Mouse (Mus musculus): Measurements from ENCODE around the gene Pbrm1. TPM values are rescaled to one million over a fixed set of nuclear protein-coding genes. Genes with fewer than 3 reads are reported as not detected.
A peak's percentile ranks its signal among the peaks of the same experiment; 100 is the strongest.

The Pbrm1 gene
- polyA plus RNA-seq (2015; fragmentation: Nextera tagmentation; extraction: Ambion mirVana), result 47.8 and 47.9 TPM in 2 replicates

- peaks cover 17% of the 10 kb centered on the region for H3K36me3 ChIP-seq (ENCODE audit: control insufficient read depth, insufficient read depth, low read length)
- H3K27ac ChIP-seq (replicated peaks), result peak within 1 kb of the TSS; percentile 99
- H3K4me2 ChIP-seq (replicated peaks; ENCODE audit: low read depth), result peak within 1 kb of the TSS; percentile 52
- peak within 1 kb of the TSS; percentile 94 for H3K9ac ChIP-seq (ENCODE audit: low read length)
- H3K4me3 ChIP-seq (ENCODE audit: low read depth, low read length), result peak within 1 kb of the TSS; percentile 60
- peak; percentile 93 for ATAC-seq (ENCODE audit: low FRiP score, low TSS enrichment)
- WGBS, result under 1% methylated on average over 42 of the region's 53 CpGs
- no peaks in the 10 kb centered on the region for H3K9me3 ChIP-seq (ENCODE audit: control insufficient read depth, low read length)
- no peaks in the 10 kb centered on the region for H3K4me1 ChIP-seq (replicated peaks; ENCODE audit: control insufficient read depth, insufficient read depth)
- peak; percentile 97 for DNase-seq (ENCODE audit: low spot score)
- no peaks in the 10 kb centered on the region for H3K27me3 ChIP-seq (ENCODE audit: control insufficient read depth, insufficient read depth, low read length)
- TF ChIP-seq EP300 (optimal IDR thresholded peaks at IDR 0.05) (no peak), CTCF (IDR thresholded peaks at IDR 0.05; ENCODE audit: low read depth) (peak; percentile 48)
Measured at GRCm38 (mm10) chr14:31018860-31019291, at the start of gene Pbrm1, which contains the start of gene Gnl3. TSS of gene Pbrm1 (plus strand) at chr14:31019138. TSS of gene Gnl3 (minus strand) at chr14:31019152.

- no peaks in the 10 kb centered on the region for H3K27me3 ChIP-seq (ENCODE audit: control insufficient read depth, insufficient read depth, low read length)
- peak overlapping the region; percentile 69 for H3K27ac ChIP-seq (replicated peaks)
- peak; percentile 42 for DNase-seq (ENCODE audit: low spot score)
- no peak overlapping the region for H3K4me3 ChIP-seq (ENCODE audit: low read depth, low read length)
- no peak overlapping the region for H3K9ac ChIP-seq (ENCODE audit: low read length)
- H3K36me3 ChIP-seq (ENCODE audit: control insufficient read depth, insufficient read depth, low read length), result no peaks in the 10 kb centered on the region
- no peak overlapping the region for H3K4me2 ChIP-seq (replicated peaks; ENCODE audit: low read depth)
- peak; percentile 85 for ATAC-seq (ENCODE audit: low FRiP score, low TSS enrichment)
- TF ChIP-seq EP300 (optimal IDR thresholded peaks at IDR 0.05) (no peak), CTCF (IDR thresholded peaks at IDR 0.05; ENCODE audit: low read depth) (no peak)
- no peaks in the 10 kb centered on the region for H3K9me3 ChIP-seq (ENCODE audit: control insufficient read depth, low read length)
- 34% methylated on average over 6 of the region's 6 CpGs for WGBS
- no peaks in the 10 kb centered on the region for H3K4me1 ChIP-seq (replicated peaks; ENCODE audit: control insufficient read depth, insufficient read depth)
Measured at GRCm38 (mm10) chr14:30974204-30974603, 44.7 kb upstream of the Pbrm1 start.

- no peak overlapping the region for H3K4me3 ChIP-seq (ENCODE audit: low read depth, low read length)
- 70% methylated on average over 3 of the region's 3 CpGs for WGBS
- no peaks in the 10 kb centered on the region for H3K9me3 ChIP-seq (ENCODE audit: control insufficient read depth, low read length)
- H3K27ac ChIP-seq (replicated peaks), result no peak overlapping the region
- TF ChIP-seq EP300 (optimal IDR thresholded peaks at IDR 0.05) (no peak), CTCF (IDR thresholded peaks at IDR 0.05; ENCODE audit: low read depth) (no peak)
- no peak overlapping the region for H3K9ac ChIP-seq (ENCODE audit: low read length)
- no peaks in the 10 kb centered on the region for H3K27me3 ChIP-seq (ENCODE audit: control insufficient read depth, insufficient read depth, low read length)
- H3K36me3 ChIP-seq (ENCODE audit: control insufficient read depth, insufficient read depth, low read length), result no peaks in the 10 kb centered on the region
- ATAC-seq (ENCODE audit: low FRiP score, low TSS enrichment) (no peak), DNase-seq (ENCODE audit: low spot score) (no peak)
- H3K4me1 ChIP-seq (replicated peaks; ENCODE audit: control insufficient read depth, insufficient read depth), result no peaks in the 10 kb centered on the region
- no peak overlapping the region for H3K4me2 ChIP-seq (replicated peaks; ENCODE audit: low read depth)
Measured at GRCm38 (mm10) chr14:30976222-30976621, 42.7 kb upstream of the Pbrm1 start.

- TF ChIP-seq CTCF (IDR thresholded peaks at IDR 0.05; ENCODE audit: low read depth) (no peak), EP300 (optimal IDR thresholded peaks at IDR 0.05) (no peak)
- Histone ChIP-seq H3K4me3 (ENCODE audit: low read depth, low read length) (no peak overlapping the region), H3K27me3 (ENCODE audit: control insufficient read depth, insufficient read depth, low read length) (no peaks in the 10 kb centered on the region), H3K4me1 (replicated peaks; ENCODE audit: control insufficient read depth, insufficient read depth) (no peaks in the 10 kb centered on the region), H3K9me3 (ENCODE audit: control insufficient read depth, low read length) (no peaks in the 10 kb centered on the region), H3K27ac (replicated peaks) (no peak overlapping the region), H3K4me2 (replicated peaks; ENCODE audit: low read depth) (no peak overlapping the region), H3K9ac (ENCODE audit: low read length) (no peak overlapping the region), H3K36me3 (ENCODE audit: control insufficient read depth, insufficient read depth, low read length) (no peaks in the 10 kb centered on the region; the same call in 1 of the 2 replicates)
- DNase-seq (ENCODE audit: low spot score) (no peak), ATAC-seq (ENCODE audit: low FRiP score, low TSS enrichment) (no peak)
Measured at GRCm38 (mm10) chr14:30996417-30996816, 22.5 kb upstream of the Pbrm1 start.

GRCm38 (mm10) chr14:31000356-31000755 lies 18.6 kb upstream of the Pbrm1 start:
- no peak for DNase-seq (ENCODE audit: low spot score)
- peak overlapping the region; percentile 71 for H3K4me2 ChIP-seq (replicated peaks; ENCODE audit: low read depth)
- 42% methylated on average over 10 of the region's 10 CpGs for WGBS
- peak overlapping the region; percentile 94 for H3K9ac ChIP-seq (ENCODE audit: low read length)
- H3K4me1 ChIP-seq (replicated peaks; ENCODE audit: control insufficient read depth, insufficient read depth), result no peaks in the 10 kb centered on the region
- no peaks in the 10 kb centered on the region; the same call in 1 of the 2 replicates for H3K36me3 ChIP-seq (ENCODE audit: control insufficient read depth, insufficient read depth, low read length)
- no peak for ATAC-seq (ENCODE audit: low FRiP score, low TSS enrichment)
- H3K4me3 ChIP-seq (ENCODE audit: low read depth, low read length), result peak overlapping the region; percentile 84
- peak overlapping the region; percentile 96; the same call in 1 of the 2 replicates for H3K27ac ChIP-seq (replicated peaks)
- H3K27me3 ChIP-seq (ENCODE audit: control insufficient read depth, insufficient read depth, low read length), result no peaks in the 10 kb centered on the region
- TF ChIP-seq EP300 (optimal IDR thresholded peaks at IDR 0.05), result no peak
- no peak for TF ChIP-seq CTCF (IDR thresholded peaks at IDR 0.05; ENCODE audit: low read depth)
- no peaks in the 10 kb centered on the region for H3K9me3 ChIP-seq (ENCODE audit: control insufficient read depth, low read length)

- Histone ChIP-seq H3K36me3 (ENCODE audit: control insufficient read depth, insufficient read depth, low read length) (no peaks in the 10 kb centered on the region; the same call in 1 of the 2 replicates), H3K27ac (replicated peaks) (peak overlapping the region; percentile 96), H3K9ac (ENCODE audit: low read length) (peak overlapping the region; percentile 94), H3K4me1 (replicated peaks; ENCODE audit: control insufficient read depth, insufficient read depth) (no peaks in the 10 kb centered on the region), H3K4me3 (ENCODE audit: low read depth, low read length) (peak overlapping the region; percentile 84), H3K4me2 (replicated peaks; ENCODE audit: low read depth) (peak overlapping the region; percentile 71), H3K27me3 (ENCODE audit: control insufficient read depth, insufficient read depth, low read length) (no peaks in the 10 kb centered on the region), H3K9me3 (ENCODE audit: control insufficient read depth, low read length) (no peaks in the 10 kb centered on the region)
- no peak for DNase-seq (ENCODE audit: low spot score)
- no peak for ATAC-seq (ENCODE audit: low FRiP score, low TSS enrichment)
- under 1% methylated on average over 21 of the region's 21 CpGs for WGBS
- TF ChIP-seq CTCF (IDR thresholded peaks at IDR 0.05; ENCODE audit: low read depth) (no peak), EP300 (optimal IDR thresholded peaks at IDR 0.05) (no peak)
Measured at GRCm38 (mm10) chr14:31000816-31001306, 18.1 kb upstream of the Pbrm1 start.

Data from stomach, postnatal 0 days (tissue).